Mouse (Mus musculus): Measurements from ENCODE around the gene Sec24a. TPM values are rescaled to one million over a fixed set of nuclear protein-coding genes. Genes with fewer than 3 reads are reported as not detected.
A peak's percentile ranks its signal among the peaks of the same experiment; 100 is the strongest.

Gene Sec24a
- total RNA-seq, 2 experiments from 2014 or later = 41.1 to 56.0 TPM

DNA sequence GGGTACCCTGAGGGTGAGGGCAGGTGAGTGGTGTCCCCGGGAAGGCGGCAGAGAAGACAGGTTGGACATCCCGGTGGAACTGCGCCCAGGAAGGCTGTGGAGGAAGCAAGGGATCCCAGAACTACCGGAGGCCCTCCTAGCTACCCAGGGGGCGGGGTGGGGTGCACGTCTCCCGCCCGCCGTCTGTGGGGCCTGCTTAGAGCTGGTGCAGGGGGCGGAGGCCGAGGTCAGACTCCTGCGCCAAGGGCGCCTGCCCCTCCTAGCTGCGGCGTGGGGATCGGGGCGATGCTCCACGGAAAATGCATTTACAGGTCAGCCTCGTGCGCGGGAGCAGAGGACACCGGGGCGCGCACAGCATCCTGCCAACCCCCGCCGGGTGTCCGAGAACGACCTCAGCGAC, 113.2 kb downstream of the Sec24a start:
- intact Hi-C loops (cut with DNase I) = loop anchor here (5.0 kb wide), 1 partner anchor 33 kb away; the partner anchor contains the start of gene Nhp2
- TF ChIP-seq CTCF (IDR thresholded peaks at IDR 0.05) = no peak
- Histone ChIP-seq H3K4me3 (peak overlapping the region; percentile 73), H3K27ac (peak overlapping the region; percentile 86)
- no peak for DNase-seq

DNA sequence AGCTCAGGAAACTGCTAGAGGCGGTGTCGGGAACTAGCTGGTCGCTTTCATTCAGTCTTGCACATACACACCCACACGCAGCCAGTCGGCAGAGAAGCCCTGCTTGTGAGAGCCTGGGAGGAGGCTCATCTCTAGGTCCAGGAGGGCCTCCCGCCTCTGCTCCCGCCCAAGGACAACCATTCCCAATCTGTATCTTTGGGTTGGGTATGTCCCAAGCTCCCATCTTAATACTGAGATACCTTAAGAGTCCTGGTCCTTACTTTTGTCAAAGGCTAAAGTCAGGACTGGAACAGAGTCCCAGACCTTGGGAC, 113.6 kb downstream of the Sec24a start:
- DNase-seq = no peak
- intact Hi-C loops (cut with DNase I) = loop anchor here (5.0 kb wide), 1 partner anchor 33 kb away; the partner anchor contains the start of gene Nhp2
- Histone ChIP-seq H3K27ac (peak overlapping the region; percentile 86), H3K4me3 (peak overlapping the region; percentile 73)
- no peak for TF ChIP-seq CTCF (IDR thresholded peaks at IDR 0.05)

DNA sequence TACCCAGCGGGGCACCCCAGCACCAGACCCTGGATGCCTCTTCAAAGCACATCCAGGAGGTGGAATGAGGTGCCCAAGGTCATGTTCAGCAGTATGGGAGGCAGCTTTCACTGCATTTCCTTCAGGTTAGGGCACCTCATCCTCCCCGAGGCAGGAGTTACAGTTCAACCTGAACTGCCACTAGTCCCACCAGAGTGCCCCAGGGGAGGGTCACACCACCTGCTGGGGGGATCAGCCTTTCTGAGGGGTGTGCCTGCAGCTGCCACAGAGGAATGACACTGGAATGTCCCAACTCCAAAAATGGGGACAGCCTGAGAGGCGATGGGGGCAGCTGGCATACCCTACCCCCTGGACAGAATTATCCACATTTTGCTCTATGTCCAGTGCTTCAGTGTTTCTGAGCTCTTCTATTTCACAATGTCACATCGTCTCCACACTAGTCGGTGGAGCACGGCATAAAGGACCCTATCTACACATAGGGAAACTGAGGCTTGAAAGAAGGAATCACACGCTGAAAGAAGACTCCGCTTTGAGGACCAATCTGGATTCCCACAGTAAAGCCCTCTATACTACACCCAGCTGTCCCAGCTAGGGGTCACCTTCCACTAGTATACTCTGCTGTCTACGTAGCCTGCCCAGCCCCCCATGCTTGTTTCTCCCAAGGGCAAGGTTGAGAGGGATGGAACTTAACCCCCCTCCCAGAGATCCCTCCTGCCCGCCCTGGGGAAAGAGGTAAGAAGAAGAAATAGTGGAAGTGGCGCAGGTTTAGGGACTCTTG, 114.1 kb downstream of the Sec24a start:
- Histone ChIP-seq H3K27ac (peak overlapping the region; percentile 86), H3K4me3 (peak overlapping the region; percentile 73)
- no peak for TF ChIP-seq CTCF (IDR thresholded peaks at IDR 0.05)
- intact Hi-C loops (cut with DNase I) = no loop called here
- DNase-seq = no peak

DNA sequence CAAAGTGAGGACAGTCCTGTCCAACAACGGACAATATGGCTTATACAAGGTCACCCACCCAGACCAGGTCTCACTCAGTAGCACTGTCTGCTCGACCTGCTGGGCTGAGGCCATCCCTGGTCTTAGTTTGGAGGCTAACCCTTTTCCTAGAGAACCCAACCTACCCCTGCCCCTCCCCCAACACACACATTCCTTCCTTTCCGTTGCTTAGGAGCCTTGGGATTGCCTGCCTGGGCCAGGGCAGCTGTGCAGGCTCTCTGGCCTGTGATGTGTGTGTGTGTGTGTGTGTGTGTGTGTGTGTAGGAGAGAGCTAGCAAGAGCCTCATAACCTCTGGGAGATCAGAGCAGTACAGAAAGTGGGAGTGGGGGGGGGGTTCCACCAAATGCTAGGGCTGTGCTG, 114.9 kb downstream of the Sec24a start:
- H3K4me3 ChIP-seq = peak overlapping the region; percentile 73
- no peak for TF ChIP-seq CTCF (IDR thresholded peaks at IDR 0.05)
- no peak for DNase-seq
- intact Hi-C loops (cut with DNase I) = no loop called here
- H3K27ac ChIP-seq = peak overlapping the region; percentile 86

DNA sequence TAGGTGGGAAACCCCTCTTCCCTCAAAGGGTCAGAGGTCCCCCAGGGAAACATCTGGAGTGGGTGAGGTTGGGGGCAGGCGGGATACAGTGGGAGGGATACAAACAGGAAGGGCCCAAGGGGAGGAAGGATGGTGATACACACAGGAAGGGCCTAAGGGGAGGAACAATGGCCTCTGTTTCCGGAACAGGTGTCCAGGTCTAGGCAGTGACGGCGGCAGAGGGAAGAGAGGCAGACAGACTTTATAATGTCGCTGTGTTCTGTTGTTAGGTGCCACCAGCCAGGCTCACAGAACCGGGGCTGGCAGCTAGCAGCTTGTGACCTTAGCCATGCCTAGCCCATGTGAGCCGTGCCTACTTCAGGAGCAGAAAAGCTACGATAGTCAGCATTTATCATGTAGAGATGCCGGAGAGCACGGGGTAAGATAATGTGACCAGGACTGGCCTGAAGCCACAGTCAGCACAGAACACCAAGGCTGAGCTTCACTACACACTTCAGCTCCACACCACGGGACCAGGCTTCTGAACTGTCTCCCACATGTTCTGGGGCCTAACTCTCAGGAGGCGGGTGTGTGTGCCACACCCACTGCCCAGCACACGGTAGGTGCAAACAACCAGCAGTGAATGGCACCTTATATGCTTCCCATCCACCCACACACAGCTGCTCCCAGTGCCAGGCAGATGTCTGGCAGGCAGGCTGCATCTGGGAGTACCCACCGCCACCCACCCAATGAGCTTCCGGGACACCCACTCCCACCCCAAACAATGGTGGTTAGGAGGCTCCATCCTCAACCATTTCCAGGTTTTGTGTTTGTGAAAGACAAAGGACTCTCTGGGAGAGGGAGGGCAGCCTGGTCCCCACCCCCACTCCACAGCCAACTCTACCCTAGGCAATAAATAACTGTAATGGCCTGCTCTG, 116.4 kb downstream of the Sec24a start:
- peak overlapping the region; percentile 86 for H3K27ac ChIP-seq
- H3K4me3 ChIP-seq = peak overlapping the region; percentile 73
- TF ChIP-seq CTCF (IDR thresholded peaks at IDR 0.05) = no peak
- DNase-seq = peak; percentile 54
- intact Hi-C loops (cut with DNase I) = no loop called here

DNA sequence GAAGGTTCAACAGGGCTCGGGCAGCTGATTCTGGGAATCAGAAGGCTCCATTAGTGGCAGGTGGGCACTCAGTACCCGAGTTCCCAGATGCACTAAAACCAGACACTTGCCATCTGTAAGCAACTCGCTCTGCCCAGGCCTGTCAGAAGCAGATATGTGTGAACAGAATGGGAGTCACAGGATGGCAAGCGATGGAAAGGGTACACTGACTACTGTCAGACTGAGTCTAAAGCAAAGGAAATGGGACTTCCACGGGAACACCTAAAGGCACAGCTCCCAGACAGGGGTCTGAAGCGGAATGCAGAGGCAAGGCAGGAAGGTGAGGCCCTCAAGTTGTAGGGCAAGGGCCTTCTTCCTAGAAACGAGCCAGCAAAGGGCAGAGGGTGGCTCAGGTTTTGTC, 117.2 kb downstream of the Sec24a start:
- H3K4me3 ChIP-seq = peak overlapping the region; percentile 73
- DNase-seq = no peak
- no peak for TF ChIP-seq CTCF (IDR thresholded peaks at IDR 0.05)
- peak overlapping the region; percentile 86 for H3K27ac ChIP-seq
- intact Hi-C loops (cut with DNase I) = no loop called here

DNA sequence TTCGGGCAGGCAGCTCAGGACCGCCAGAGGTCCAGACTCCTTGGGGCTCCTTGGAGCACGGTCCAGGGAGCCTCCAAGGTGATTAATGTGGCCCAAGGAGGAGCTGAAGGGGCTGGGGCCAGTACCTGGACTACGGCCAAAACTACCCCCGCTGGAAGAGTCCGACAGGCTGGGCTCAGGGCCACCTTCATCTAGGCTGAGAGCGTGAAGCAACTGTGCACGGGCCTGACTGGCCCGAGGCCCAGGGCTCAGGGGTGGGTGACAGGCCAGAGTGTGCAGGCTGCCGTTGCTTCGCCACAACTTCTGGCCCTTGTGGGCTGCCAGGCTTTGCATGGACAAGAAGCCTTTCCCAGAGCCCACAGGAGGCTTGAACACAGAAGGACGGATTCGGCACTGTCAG, 118.1 kb downstream of the Sec24a start:
- peak overlapping the region; percentile 73 for H3K4me3 ChIP-seq
- TF ChIP-seq CTCF (IDR thresholded peaks at IDR 0.05) = no peak
- intact Hi-C loops (cut with DNase I) = no loop called here
- peak; percentile 24 for DNase-seq
- H3K27ac ChIP-seq = peak overlapping the region; percentile 86; the same call in 1 of the 2 replicates

DNA sequence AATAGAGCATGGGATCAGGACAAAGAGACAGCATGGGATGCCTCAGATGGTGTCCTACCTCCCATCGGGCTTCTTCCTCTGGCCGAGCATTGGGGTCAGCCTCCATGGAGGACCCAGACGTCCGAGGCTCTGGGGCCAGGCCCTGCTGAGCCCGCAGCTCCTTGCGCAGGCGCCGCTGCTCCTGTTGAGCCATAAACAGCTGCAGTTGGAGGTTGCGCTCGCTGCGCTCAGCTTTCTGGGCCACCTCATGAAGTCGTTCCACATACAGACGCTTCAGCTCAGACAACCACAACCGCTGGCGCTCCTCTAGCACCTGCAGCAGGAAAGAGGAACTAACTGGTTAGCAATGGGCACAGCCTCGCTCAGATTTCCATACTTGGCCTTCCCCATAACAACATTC, 119.2 kb downstream of the Sec24a start:
- Histone ChIP-seq H3K4me3 (peak overlapping the region; percentile 64), H3K27ac (peak overlapping the region; percentile 72)
- peak; percentile 31 for DNase-seq
- intact Hi-C loops (cut with DNase I) = no loop called here
- TF ChIP-seq CTCF (IDR thresholded peaks at IDR 0.05) = no peak

DNA sequence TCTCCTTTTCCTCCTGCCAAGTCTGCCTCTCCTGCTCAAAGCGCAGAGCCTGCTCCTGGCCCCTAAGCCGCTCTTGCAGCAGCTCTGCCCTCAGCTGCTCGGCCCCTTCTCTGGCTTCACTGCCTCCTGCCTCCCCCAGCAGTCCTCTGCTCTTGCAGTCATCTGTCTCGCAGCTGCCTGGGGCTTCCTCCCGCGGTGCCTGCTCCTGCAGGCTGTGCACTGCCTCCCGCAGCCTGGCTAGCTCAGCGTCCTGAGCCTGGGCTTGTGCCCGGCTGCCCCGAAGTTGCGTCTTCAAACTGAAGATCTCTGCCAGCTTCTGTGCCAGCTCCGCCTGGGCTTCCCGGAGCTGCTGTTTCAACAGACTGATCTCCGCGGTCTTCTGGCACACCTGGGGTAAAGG, 119.7 kb downstream of the Sec24a start:
- Histone ChIP-seq H3K27ac (peak overlapping the region; percentile 72), H3K4me3 (peak overlapping the region; percentile 64)
- TF ChIP-seq CTCF (IDR thresholded peaks at IDR 0.05) = no peak
- DNase-seq = peak; percentile 79
- intact Hi-C loops (cut with DNase I) = no loop called here

DNA sequence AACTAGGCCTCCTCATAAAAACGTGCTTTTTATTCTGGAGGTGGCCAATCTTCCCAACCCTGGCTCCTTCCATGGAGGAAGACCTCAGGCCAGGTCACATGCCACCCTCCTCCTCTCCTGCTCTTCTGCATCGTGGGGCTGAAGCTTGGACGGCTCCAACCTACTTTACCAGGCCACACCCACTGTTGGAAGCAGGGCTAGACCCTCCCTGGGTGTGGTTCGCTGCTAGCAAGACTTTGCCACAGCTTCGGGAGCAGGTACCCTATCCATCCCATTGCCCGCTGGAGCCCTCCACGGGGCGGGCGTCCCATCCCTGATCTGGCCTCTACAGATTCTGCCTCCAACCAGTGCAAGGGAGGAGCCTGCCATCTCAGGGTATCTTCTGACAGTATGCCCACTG, 120.2 kb downstream of the Sec24a start:
- Histone ChIP-seq H3K4me3 (peak overlapping the region; percentile 64), H3K27ac (peak overlapping the region; percentile 72)
- TF ChIP-seq CTCF (IDR thresholded peaks at IDR 0.05) = no peak

More for the DNA sequence above, 120.2 kb downstream of the Sec24a start:
- peak; percentile 20 for DNase-seq
- intact Hi-C loops (cut with DNase I) = no loop called here

Other genes starting within 250 kb of the Sec24a start
- 10 to 100 TPM; 15.5 to 15.8 TPM for gene Phykpl, start 178.9 kb downstream of the Sec24a start, total RNA-seq (2021)
- gene Hnrnpab, start 156.8 kb downstream of the Sec24a start, total RNA-seq (2021) = 100 to 1,000 TPM in 1 of 2 experiments, 10 to 100 TPM in 1; 95.0 to 112 TPM
- gene Nhp2, start 143.9 kb downstream of the Sec24a start, total RNA-seq (2021) = 10 to 100 TPM; 24.9 to 25.7 TPM
- gene Rmnd5b, start 127.7 kb downstream of the Sec24a start, total RNA-seq (2021) = 10 to 100 TPM; 11.4 to 11.6 TPM
- 1 to 10 TPM; 2.7 to 4.2 TPM for gene N4bp3, start 112.8 kb downstream of the Sec24a start, total RNA-seq (2021)
- under 1 TPM; 0.20 to 0.31 TPM for gene D930048N14Rik, start 112.7 kb downstream of the Sec24a start, total RNA-seq (2021)
- 10 to 100 TPM; 42.1 to 43.2 TPM for gene 0610009B22Rik, start 74.8 kb downstream of the Sec24a start, total RNA-seq (2021)
- 100 to 1,000 TPM; 439 to 509 TPM for gene Sar1b, start 53 bp upstream of the Sec24a start, total RNA-seq (2021)
- 1 to 10 TPM; 7.8 to 7.9 TPM for gene Jade2, start 94.0 kb upstream of the Sec24a start, total RNA-seq (2021)
- gene Cdkn2aipnl, start 204.0 kb upstream of the Sec24a start, total RNA-seq (2021) = 10 to 100 TPM; 16.9 to 30.0 TPM
- 100 to 1,000 TPM; 519 to 559 TPM for gene Ube2b, start 237.1 kb upstream of the Sec24a start, total RNA-seq (2021)
- gene Cdkl3, start 240.6 kb upstream of the Sec24a start, total RNA-seq (2021) = 1 to 10 TPM; 1.5 to 3.2 TPM

Data from gastrocnemius, adult 2 months (tissue).